Mouse (Mus musculus): ENCODE results near the gene Adam15. TPM values are rescaled to one million over a fixed set of nuclear protein-coding genes. Genes with fewer than 3 reads are reported as not detected.

Gene Adam15
- total RNA-seq, 2 experiments from 2014 or later = 96.1 to 120 TPM

Other genes with a start within 250 kb of the Adam15 start
- under 1 TPM; 0.15 to 0.43 TPM for gene Gm43738, start 248.9 kb downstream of the Adam15 start, total RNA-seq (2021)
- 10 to 100 TPM; 79.8 to 94.6 TPM for gene Fdps, start 248.0 kb downstream of the Adam15 start, total RNA-seq (2021)
- gene Pklr, start 213.9 kb downstream of the Adam15 start, total RNA-seq (2021) = not detected
- gene Hcn3, start 189.8 kb downstream of the Adam15 start, total RNA-seq (2021) = 10 to 100 TPM; 12.9 to 19.1 TPM
- 10 to 100 TPM; 36.8 to 52.2 TPM for gene Clk2, start 185.2 kb downstream of the Adam15 start, total RNA-seq (2021)
- 10 to 100 TPM; 64.0 to 67.2 TPM for gene Scamp3, start 172.5 kb downstream of the Adam15 start, total RNA-seq (2021)
- gene Fam189b, start 166.9 kb downstream of the Adam15 start, total RNA-seq (2021) = 10 to 100 TPM; 59.3 to 60.3 TPM
- 10 to 100 TPM; 62.4 to 64.6 TPM for gene Gba, start 147.1 kb downstream of the Adam15 start, total RNA-seq (2021)
- 10 to 100 TPM; 21.0 to 21.3 TPM for gene Thbs3, start 134.8 kb downstream of the Adam15 start, total RNA-seq (2021)
- 10 to 100 TPM; 90.6 to 93.8 TPM for gene Mtx1, start 122.9 kb downstream of the Adam15 start, total RNA-seq (2021)
- 1 to 10 TPM in 1 of 2 experiments, under 1 TPM in 1; 0.44 to 1.1 TPM for gene Muc1, start 120.9 kb downstream of the Adam15 start, total RNA-seq (2021)
- gene Krtcap2, start 104.0 kb downstream of the Adam15 start, total RNA-seq (2021) = 10 to 100 TPM; 59.7 to 64.9 TPM
- gene Trim46, start 103.7 kb downstream of the Adam15 start, total RNA-seq (2021) = 10 to 100 TPM; 74.4 to 88.7 TPM
- gene Dpm3, start 90.6 kb downstream of the Adam15 start, total RNA-seq (2021) = 10 to 100 TPM; 47.0 to 51.7 TPM
- gene Slc50a1, start 79.4 kb downstream of the Adam15 start, total RNA-seq (2021) = 10 to 100 TPM; 34.5 to 39.1 TPM
- gene Efna1, start 68.9 kb downstream of the Adam15 start, total RNA-seq (2021) = 1 to 10 TPM; 4.2 to 7.4 TPM
- 10 to 100 TPM; 50.4 to 59.5 TPM for gene Efna3, start 27.0 kb downstream of the Adam15 start, total RNA-seq (2021)
- gene Efna4, start 12.0 kb downstream of the Adam15 start, total RNA-seq (2021) = 1 to 10 TPM in 1 of 2 experiments, not detected in 1; 1.2 TPM
- gene Dcst2, start 12.0 kb upstream of the Adam15 start, total RNA-seq (2021) = under 1 TPM; 0.23 to 0.39 TPM
- gene Dcst1, start 15.3 kb upstream of the Adam15 start, total RNA-seq (2021) = not detected
- gene Zbtb7b, start 44.8 kb upstream of the Adam15 start, total RNA-seq (2021) = 10 to 100 TPM; 10.9 to 18.6 TPM
- gene Lenep, start 52.8 kb upstream of the Adam15 start, total RNA-seq (2021) = 1 to 10 TPM; 4.2 to 5.3 TPM
- gene Flad1, start 61.9 kb upstream of the Adam15 start, total RNA-seq (2021) = 10 to 100 TPM; 31.0 to 32.5 TPM
- 1 to 10 TPM; 2.1 to 2.3 TPM for gene Cks1b, start 68.4 kb upstream of the Adam15 start, total RNA-seq (2021)
- gene Shc1, start 68.4 kb upstream of the Adam15 start, total RNA-seq (2021) = 10 to 100 TPM; 10.6 to 16.0 TPM
- 10 to 100 TPM; 53.7 to 61.4 TPM for gene Pygo2, start 80.2 kb upstream of the Adam15 start, total RNA-seq (2021)
- 10 to 100 TPM; 35.2 to 40.6 TPM for gene Pbxip1, start 86.7 kb upstream of the Adam15 start, total RNA-seq (2021)
- 10 to 100 TPM; 32.9 to 33.1 TPM for gene Pmvk, start 104.5 kb upstream of the Adam15 start, total RNA-seq (2021)
- gene Kcnn3, start 170.2 kb upstream of the Adam15 start, total RNA-seq (2021) = 10 to 100 TPM; 16.4 to 23.5 TPM